Mouse (Mus musculus) frontal cortex, postnatal 14 days (tissue): ENCODE measurements around the gene Ldlrad3.
A peak's percentile ranks its signal among the peaks of the same experiment; 100 is the strongest.

Source experiments
- DNase-seq, 2 experiments: peaks; one replicate each; pipeline ENCODE4 v3.0.0; 2022; ENCODE audit warnings: low spot score in 2 of 2

Ldlrad3 gene

DNA sequence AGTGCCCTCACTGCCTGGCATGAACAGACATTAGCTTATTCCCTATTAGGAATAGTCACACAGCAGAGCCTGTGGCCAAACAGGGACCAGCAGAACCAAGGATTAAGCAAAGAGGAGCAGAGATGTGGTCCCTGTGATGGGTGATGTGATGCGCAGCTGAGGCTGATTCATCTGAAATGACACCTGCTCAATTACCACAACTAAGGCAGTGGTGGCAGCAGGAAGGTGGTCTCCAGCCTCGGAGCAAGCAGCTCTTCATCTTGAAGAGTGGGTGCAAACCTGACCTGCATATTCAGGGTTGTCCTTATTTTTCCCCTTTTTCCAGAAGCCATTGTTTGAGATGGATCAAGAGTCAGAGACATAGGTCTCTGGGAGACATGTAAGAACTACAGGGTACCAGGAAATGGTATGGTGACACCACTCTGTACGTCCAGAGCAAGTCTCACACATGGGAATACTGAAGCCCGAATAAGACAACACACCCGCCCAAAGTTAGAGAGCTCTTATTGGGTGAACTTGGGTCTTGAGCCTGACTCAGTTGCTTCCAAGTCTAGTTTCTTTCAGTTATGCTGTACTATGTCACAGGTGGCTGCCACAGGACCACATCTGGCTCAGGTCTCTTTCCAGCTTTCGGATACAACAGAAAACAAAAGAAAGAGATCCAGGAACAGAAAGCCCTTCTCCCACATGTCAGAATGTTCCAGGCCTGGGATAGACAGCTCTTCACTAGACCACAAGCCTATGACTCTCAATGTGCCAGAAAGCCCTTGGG, 112.7 kb downstream of the Ldlrad3 start:
- no peak for DNase-seq

DNA sequence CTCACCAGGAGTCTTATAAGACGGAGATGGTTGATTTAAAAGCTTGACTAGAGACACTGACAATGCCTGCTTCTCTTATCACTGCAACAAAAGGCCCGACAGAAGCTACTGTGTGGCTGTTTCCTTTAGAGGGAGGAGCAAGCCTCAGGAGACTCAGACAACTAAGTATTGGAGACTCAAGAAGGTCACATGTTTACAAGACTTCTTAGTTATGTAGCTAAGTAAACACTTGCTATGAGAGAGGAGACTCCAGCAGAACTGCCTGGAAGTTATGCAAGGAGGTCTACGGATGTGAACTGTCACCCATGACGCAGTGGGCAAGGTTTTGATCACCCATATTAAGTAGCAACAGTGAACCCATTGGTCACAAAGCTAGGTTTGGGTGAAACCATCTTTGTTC, 113.3 kb downstream of the Ldlrad3 start:
- no peak for DNase-seq

DNA sequence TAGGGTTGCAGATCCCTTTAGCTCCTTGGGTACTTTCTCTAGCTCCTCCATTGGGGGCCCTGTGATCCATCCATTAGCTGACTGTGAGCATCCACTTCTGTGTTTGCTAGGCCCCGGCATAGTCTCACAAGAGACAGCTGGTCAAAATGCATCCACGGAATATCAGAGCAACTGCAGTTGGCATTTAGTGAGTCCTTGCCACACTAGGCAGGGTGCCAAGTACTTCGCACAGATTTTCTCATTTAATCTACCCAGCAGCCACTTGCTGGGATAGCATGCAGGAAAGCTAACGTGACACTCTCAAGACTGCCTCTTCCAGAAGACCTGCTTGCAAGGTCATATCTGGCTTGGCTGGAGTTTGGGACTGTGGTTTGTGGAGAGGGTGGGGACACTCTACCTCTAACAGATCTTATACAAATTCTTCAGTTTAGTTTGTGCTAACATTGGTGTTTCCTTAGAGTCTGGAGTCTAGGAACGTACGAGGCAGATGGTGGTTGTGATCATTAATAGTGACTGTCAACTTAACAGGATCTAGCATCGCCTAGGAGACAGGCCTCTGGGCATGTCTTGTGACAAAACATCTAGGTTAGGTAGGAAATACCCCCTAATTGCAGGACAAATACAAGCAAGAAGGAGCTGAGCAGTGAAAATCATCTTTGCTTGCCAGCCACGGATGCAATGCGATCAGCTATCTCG, 115.0 kb downstream of the Ldlrad3 start:
- DNase-seq = no peak

DNA sequence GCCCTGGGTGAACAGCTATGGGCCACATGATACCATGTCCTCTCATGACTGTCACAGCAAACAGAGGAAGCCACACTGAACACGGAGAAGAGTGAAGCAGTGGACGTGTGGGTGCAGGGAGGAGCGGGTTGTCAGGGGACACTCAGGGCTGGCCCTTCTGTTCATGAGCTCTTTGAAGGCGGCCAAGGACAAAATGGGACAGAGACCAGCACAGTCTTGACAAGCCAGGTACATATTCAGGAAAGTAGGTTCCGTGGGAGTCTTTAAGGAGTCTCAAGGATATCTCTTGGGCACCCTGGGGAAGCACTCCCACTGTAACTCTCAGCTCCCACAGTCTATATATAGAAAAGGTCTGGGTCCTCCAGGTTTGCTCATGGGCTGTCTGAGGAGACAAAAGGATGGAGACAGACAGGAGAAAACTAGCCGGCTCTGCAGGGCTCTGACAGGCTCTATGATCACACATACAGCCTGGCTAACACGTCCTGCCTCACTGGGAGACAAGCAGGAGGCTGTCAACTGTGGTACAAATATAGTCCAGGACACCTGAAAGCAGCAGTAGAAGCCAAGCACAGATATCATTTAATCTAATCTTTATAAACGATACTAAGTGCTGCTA, 121.3 kb downstream of the Ldlrad3 start:
- no peak for DNase-seq

DNA sequence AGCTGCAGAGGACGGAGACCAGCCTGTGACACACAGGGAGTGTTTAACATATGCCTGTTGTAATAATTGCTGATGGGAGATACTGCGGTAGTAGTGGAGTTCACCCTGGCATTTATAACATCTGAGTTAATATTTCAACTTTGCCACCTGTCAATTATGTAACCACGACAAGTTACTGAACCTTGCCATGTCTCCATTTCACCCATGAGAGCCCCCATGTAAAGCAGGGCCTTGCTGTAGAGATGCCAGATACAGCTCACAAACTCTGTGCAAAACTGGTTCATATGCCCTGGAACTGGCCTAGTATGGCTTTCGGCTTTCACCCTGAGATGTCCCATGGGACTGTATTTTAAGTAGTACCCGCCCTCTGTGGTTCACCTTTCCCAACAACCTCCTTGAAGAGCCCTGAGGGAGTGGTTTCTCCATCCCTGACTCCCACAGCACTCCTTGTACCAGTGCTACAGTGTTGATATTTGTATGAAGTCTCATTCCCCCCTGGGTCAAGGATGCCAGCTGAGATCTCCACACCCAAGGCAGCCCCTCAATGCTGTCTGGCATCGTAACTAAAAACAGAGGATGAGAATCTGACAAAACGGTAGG, 122.2 kb downstream of the Ldlrad3 start:
- DNase-seq = no peak

DNA sequence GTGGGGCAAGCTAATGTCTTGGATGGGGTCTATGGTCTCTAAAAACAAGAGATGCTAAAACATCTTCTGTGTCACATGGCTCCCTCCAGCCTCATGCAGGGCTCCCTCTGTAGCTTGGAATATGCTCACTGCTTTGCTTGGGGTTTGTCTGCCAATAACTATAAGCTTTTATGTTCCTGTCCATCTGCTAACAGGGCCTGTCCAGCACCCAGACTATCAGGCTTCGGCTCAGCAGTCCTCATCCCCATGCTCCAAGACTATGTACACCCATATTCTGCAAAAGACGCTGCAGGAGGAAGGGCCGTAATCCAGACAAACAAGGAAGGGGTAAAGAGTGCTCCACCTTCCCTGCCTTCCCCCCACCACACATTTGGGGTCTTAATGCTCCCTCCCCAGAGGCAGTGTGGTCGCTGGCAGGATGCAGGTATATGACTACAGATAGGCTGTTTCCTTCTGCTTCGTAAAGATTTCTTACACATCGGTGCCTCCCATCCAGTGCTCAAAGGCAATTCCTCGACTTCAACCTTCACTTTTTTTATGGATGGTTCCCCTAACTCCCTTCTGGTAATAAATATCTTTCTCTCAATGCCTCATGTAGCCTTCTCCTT, 123.2 kb downstream of the Ldlrad3 start:
- DNase-seq = no peak

DNA sequence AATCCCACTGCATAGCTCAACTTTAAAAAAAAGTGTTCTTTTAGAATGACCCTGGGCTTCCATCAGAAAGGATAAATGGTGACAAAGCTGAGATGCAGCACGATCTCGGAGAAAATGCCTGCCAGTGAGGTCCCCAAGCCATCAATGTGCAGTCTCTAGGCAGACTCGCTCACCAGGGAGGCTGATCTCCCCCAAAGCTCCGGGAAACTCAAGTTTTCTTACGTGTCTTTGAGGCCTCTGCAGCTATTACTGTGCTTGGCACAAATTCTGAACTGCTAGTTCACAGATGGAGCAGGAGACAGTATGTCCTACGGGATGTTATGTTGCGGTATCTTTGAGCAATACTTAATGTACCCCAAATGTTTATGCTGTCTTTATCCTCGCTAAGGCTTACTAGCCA, 124.3 kb downstream of the Ldlrad3 start:
- DNase-seq = no peak

DNA sequence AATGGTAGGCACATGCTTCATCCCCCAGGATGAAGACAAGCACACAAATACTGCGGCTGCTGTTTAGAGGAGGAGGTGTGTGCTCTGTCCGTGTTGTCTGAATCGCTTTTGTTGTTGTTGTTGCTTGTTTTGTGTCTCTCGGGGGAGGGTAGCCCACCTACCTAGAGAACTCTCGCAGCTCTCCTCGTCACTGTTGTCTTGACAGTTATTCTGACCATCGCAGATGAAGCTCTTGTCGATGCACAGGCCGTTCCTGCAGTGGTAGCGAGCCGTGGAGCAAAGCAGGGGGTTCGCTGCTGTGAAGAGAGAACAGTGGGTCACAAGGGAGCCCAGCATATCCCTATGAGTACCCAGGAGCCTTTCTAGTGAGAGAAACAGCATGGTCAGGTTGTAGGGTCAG, 128.4 kb downstream of the Ldlrad3 start:
- no peak for DNase-seq

DNA sequence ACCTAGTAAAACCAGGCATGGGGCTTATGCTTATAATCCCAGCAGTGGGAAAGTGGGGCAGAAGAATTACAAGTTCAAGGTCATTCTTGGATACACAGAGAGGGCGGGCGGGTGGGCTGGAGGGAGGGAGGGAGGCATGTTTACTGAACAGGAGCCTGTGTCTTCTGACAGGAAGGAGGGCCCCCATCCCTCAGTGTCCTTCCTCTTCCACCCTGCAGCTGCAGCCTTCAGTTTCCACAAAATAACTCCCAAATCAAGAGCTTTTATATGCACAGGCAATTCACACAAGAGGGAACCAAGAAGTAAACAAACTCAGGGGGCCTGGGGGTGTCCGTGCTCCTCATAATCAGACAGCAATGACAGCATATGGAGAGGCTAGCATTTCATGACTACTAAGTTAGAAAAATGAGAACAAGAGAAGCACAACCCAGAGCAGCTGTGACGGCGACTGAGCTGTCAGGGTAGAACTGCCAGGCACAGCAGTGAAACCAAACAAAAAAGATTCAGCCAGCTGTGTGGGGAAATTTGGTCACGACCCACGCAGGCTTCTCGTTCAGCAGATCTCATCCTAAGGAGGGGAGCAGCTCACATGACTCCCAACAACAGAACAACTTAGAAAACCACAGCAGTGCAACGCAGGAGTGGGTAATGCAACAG, 129.0 kb downstream of the Ldlrad3 start:
- peak in 1 of 2 experiments; percentile 50 for DNase-seq

DNA sequence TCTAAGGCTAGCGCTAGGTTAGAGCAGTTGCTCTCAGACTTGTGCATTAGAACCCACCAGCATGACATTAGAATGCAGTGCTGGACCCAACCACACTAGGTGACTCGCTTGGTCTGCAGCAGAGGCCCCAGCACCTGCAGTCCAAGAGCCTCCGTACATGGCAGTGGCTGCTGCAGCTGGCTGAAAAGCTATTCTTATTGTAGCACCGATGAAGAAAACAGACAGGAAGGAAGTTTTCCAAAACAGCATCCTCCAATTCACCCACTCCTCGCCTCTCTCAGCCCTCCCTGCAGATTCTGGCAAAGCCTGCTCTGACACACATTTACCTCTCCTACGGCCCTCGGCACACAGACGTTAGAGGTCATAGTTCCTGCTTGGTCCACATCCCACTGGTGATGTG, 130.0 kb downstream of the Ldlrad3 start:
- DNase-seq = no peak

DNA sequence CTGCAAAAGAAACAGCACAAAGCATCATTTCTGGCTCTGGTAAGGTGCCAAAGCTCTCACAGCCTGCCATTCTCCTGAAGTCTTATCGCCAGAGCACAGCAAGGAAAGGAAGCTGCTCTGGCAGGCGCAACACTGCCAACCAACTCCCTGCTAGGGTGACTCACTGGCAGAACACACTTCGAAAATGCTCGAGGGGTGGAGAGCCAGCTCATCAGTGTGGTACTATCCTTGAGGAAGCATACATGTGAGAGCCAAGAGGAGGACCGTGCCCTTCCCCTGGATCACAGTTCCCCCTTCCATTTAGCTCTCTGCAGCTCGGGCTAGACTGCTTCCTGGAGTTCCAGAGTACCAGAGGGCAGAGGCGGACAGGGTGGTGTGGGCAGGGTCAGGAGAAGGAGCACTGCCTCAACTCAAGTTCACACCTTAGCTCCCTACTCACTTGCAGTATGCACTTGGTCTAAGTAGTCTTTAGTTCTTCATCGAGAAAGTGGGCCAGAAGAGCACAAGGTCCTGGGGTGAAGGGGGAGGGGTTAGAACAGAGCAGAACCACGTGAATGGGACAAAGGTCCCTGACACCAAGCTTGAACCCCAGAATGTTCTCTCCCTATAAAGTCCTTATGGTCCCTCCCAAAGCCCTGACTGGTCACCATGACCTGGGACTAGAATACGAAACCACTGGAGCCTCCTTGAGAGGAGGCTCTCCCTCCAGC, 133.1 kb downstream of the Ldlrad3 start:
- DNase-seq = peak; percentile 38 to 68

DNA sequence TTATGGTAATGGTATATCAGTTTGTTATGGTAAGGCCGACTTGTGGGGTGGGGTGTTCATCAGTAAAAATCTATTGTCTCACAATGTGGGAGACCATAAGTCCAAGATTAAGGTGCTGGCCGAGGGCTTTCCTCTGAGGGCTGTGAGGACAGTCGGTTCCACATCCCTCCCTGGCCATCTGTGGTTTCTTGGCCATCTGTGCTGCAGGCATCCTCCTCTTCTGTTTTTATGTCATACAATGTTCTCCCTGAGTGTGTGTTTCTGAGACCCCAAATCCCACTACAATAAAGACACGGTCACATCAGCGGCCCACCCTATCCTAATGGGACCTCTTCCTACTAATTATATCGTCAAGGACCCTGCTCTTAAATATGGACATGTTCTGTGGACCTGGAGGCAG, 133.8 kb downstream of the Ldlrad3 start:
- no peak for DNase-seq

DNA sequence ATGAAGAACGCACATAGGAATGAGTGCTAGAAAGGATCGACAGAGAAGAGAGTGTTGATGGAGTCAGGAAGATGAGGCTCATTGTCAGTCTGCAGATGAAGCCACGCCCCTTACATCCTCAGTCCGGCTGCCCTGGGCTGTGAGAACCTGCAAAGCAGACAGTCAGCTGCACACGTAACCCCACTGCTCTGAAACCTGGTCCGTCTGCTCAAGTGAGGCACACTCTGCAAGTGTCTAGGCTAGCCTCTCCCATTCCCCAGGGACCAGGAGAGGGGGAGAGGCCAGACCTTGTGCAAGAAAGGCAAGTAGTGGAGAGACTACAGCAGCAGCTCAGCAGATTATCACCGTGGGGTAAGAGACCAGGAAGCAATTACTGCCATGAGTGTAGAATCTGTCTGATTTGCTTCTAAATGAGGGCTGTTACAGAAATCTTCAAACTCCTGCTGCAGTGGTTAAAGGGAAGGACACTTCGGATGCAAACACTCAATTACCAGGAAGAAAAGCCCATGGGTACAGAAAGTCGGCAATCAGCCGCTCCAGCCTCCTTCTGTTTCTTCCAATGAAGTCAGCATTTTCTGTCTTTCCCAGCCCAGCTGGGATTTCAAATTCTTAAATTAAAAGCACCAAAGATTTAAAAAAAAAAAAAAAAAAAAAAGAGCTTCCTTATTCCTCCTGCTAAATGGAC, 136.2 kb downstream of the Ldlrad3 start:
- no peak for DNase-seq

DNA sequence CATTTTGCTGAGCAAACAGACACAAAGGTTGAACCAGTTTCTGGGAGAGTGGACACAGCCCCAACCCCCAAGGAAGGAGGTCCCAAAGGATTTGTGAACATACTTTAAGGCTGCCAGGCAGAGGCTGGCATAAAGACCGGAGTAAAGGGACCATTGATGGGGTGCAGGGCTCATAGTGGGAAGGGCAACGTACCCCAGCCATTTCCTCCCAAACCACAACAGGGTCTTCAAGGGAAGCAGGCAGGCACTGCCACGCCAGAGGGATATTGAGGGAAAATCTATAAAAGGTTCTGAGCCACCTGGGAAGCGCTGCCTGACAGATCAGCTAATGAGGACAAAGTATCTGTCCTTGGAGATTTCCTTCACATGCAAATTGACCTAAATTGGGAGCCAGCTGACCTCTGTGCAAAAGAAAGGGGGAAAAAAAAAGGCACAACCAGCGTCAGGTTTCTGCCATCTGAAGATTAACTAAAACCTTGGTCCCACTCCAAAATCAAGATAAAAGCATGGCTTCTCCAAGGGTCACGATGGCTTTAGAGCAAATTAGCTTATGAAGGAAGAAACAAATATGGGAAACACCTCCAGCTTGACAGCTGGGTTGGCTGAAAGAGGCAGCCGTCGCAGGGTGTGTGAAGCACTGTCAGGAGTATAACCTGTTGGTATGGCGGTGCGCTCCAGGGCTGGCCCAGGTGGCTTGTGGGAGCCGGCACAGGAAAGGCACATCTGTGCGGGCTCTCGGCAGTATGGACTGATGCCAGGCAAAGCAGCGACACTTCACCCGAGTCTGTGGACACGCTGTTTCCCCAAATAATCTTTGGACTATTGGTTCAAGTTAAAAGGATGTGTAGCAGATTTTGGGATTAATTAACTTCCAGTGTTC, 137.6 kb downstream of the Ldlrad3 start:
- DNase-seq = no peak

DNA sequence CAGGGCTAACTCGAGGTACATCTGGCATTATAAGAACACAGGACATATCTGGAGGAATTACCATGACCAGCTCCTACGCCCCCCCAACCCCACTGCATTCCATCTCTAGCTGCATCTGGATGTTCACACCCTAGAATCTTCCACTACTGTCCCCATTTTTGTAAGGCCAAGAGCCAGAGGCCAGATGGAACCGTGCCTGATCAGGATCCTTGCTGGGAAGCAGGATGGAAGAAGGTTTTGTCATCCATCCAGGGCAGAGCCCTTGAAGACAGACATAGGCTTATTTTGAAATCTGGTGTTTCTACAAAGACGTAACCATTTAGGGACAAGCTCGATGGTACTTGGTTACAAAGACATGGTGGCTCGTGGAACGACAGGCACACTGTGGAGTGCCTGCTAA, 139.7 kb downstream of the Ldlrad3 start:
- DNase-seq = no peak

DNA sequence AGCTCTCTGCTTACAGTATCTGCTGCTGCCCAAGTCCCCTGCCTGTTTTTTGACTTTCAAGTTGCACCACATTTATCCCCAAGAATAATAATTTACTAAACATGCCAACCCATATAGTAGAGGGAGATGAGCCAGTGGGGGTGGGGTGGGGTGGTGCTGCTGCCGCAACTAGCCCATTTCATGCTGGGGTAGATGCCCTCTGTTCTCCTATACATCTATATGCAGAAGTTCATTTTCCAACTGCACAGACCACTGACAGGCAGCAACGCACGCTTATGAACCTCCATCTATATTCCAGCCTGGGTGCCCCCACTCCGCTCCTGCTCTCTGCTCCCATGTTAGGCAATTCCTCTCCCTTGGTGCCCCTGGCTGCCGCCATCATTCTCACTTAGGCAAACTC, 145.7 kb downstream of the Ldlrad3 start:
- DNase-seq = no peak

DNA sequence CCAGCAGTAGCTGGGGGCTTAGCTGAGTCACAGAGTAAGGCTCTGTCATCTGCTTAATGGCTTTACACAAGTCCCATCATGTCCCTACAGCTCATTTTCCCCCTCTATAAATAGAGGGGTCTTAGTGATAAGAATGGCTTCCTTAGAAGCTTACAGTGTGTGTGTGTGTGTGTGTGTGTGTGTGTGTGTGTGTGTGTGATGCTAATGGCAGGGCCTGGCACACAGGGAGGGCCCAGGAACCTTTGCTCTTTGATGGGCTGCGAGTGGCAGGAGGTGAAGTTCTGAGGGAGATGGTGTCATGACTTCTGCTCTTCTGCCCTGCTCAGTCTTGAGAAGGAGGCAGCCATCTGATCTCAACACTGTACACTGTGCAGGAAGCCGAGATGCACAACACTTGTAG, 146.2 kb downstream of the Ldlrad3 start:
- DNase-seq = no peak

DNA sequence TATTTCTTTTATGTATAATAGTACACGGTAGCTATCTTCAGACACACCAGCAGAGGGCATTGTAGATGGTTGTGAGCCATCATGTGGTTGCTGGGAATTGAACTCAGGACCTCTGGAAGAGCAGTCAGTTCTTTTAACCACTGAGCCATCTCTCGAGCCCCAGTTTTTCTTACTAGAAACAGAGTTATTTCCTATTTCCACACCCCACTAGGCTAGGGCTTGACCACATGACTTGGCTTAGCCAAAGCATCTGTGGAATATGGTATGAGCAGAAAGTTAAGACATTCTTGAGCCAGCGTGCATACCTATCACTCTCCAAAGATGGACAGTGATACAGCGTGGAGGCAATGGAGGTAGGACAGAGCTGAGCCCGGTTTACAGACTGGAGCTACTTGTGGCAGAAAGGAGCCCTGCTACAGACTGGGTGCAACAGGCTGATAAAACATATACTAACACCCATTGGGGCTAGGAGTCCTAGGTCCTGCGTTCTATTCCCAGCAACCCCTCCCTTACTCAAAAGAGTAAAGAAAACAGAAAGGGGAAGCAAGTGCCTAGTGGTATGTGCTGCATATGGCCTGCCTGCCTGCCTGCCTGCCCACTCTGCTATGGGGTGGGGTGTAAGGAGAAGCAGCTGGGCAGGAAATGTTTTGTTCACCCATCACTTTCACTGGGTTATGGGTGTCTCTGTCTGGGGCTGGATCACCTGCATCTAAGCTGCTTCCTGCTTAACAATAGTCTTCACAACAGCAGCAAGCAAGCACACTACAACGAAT, 147.1 kb downstream of the Ldlrad3 start:
- DNase-seq = no peak
